Mouse (Mus musculus) stomach, postnatal 0 days (tissue): Measurements from ENCODE around the gene Ppil4. TPM values are rescaled to one million over a fixed set of nuclear protein-coding genes. Genes with fewer than 3 reads are reported as not detected.

ENCODE experiments used
- ATAC-seq: fragments of 200-750 bp; cut with Nextera tagmentation; 2 replicates; pipeline ENCODE4 v1.8.0; 2017; ENCODE audit not compliant: low FRiP score, low TSS enrichment
- DNase-seq: peaks from one replicate; pipeline ENCODE4 v3.0.0-alpha.2; 2016; ENCODE audit warnings: low spot score
- H3K27ac ChIP-seq: fragments of 300-500 bp; sonication (generic); replicated peaks from 2 replicates; pipeline ENCODE4 v1.5.1; 2014; ENCODE audit warnings: mild to moderate bottlenecking, control low read depth
- H3K27me3 ChIP-seq: fragments of 300-500 bp; sonication (generic); 2 replicates; pipeline ENCODE4 v1.6.1; 2014; ENCODE audit warnings: low read length; ENCODE audit not compliant: control insufficient read depth, insufficient read depth
- H3K36me3 ChIP-seq: fragments of 300-500 bp; sonication (generic); 2 replicates; pipeline ENCODE4 v1.6.1; 2014; ENCODE audit warnings: low read length, mixed read lengths; ENCODE audit not compliant: control insufficient read depth, insufficient read depth
- H3K4me1 ChIP-seq: fragments of 300-500 bp; sonication (generic); replicated peaks from 2 replicates; pipeline ENCODE4 v1.6.1; 2014; ENCODE audit warnings: antibody characterized with exemption; ENCODE audit not compliant: control insufficient read depth, insufficient read depth
- H3K4me2 ChIP-seq: fragments of 300-500 bp; sonication (generic); replicated peaks from 2 replicates; pipeline ENCODE4 v1.6.1; 2014; ENCODE audit warnings: low read depth, mild to moderate bottlenecking, control low read depth, moderate library complexity
- H3K4me3 ChIP-seq: fragments of 300-500 bp; sonication (generic); 2 replicates; pipeline ENCODE4 v1.5.1; 2014; ENCODE audit warnings: low read depth, low read length, control low read depth
- H3K9ac ChIP-seq: fragments of 300-500 bp; sonication (generic); 2 replicates; pipeline ENCODE4 v1.6.1; 2014; ENCODE audit warnings: mild to moderate bottlenecking, low read length, control low read depth, mixed read lengths
- H3K9me3 ChIP-seq: fragments of 300-500 bp; sonication (generic); 2 replicates; pipeline ENCODE4 v1.6.1; 2016; ENCODE audit warnings: low read length; ENCODE audit not compliant: control insufficient read depth
- CTCF ChIP-seq: IDR thresholded peaks from 2 replicates; pipeline ENCODE4 v1.5.1; 2016; ENCODE audit warnings: antibody characterized with exemption, low read depth, mild to moderate bottlenecking, moderate library complexity
- EP300 ChIP-seq: optimal IDR thresholded peaks from 2 replicates; pipeline ENCODE3; 2016; ENCODE audit warnings: antibody characterized with exemption
- WGBS: fragments of 180-500 bp; shearing (Covaris S2); extraction: QIAGEN DNeasy Blood & Tissue Kit; methylation state at CpG from one replicate; pipeline ENCODE4 v1.1.7; 2014; 5-methylcytosine and 5-hydroxymethylcytosine counted together
- polyA plus RNA-seq: library from polyadenylated mRNA; unstranded; fragments of >200 nt; fragmentation: Nextera tagmentation; extraction: Ambion mirVana; gene quantifications from 2 replicates; pipeline ENCODE4 v1.2.1, GENCODE M21; 2015

Gene Ppil4
- polyA plus RNA-seq, 1 experiment from 2014 or later, result 23.3 TPM

DNA sequence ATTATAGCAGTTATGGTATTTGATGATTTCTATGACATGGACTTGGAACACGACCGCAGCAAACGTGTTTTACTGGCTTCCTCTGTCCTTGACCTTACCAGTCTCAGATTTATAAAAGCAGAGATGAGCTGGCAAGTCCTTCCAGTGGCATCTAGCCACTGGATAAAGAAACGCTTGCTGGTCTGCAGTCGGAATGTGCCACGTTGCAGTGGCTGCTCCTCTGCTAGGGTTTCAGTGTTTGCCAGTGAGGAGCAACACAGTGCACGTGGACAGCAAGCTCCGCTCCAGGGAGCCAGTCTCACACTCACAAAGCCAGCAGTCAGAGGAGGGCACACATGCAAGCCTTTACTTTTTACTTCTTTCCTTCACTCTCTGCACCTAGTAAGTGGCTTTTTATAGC, 17.3 kb upstream of the Ppil4 start:
- WGBS, result 87% methylated on average over 8 of the region's 8 CpGs
- H3K36me3 ChIP-seq, result peaks cover 12% of the 10 kb centered on the region
- H3K27ac ChIP-seq, result no peak overlapping the region
- H3K9me3 ChIP-seq, result no peaks in the 10 kb centered on the region
- H3K4me1 ChIP-seq, result no peaks in the 10 kb centered on the region
- no peak for ATAC-seq
- no peak for TF ChIP-seq CTCF
- no peak for TF ChIP-seq EP300
- no peak overlapping the region for H3K9ac ChIP-seq
- H3K4me2 ChIP-seq, result no peak overlapping the region
- no peak overlapping the region for H3K4me3 ChIP-seq
- DNase-seq, result no peak
- H3K27me3 ChIP-seq, result no peaks in the 10 kb centered on the region

DNA sequence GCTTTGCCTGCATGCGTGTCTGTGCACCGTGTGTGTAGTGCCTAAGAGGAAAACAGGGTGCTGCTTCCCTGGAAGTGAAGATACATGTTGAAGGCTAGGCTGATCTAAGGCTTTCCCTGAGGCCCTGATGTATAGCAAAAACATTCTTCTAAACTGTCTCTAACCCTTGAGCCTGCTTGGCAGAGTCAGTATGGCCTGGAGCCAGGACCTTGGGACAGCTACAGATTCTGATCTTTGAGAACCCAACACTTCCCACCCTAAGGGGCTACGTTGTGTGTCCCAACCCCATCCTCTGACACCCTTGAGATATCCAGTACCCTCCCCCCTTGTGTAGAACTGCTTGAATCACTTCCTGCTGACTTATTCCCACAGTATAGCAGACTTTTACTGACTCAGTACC, 14.3 kb upstream of the Ppil4 start:
- Histone ChIP-seq H3K4me2 (no peak overlapping the region), H3K4me3 (no peak overlapping the region), H3K4me1 (no peaks in the 10 kb centered on the region), H3K27ac (no peak overlapping the region), H3K36me3 (peaks cover 5% of the 10 kb centered on the region), H3K9me3 (no peaks in the 10 kb centered on the region), H3K27me3 (no peaks in the 10 kb centered on the region), H3K9ac (no peak overlapping the region)
- WGBS, result 92% methylated on average over 3 of the region's 3 CpGs
- TF ChIP-seq EP300 (no peak), CTCF (no peak)
- DNase-seq (no peak), ATAC-seq (no peak)

DNA sequence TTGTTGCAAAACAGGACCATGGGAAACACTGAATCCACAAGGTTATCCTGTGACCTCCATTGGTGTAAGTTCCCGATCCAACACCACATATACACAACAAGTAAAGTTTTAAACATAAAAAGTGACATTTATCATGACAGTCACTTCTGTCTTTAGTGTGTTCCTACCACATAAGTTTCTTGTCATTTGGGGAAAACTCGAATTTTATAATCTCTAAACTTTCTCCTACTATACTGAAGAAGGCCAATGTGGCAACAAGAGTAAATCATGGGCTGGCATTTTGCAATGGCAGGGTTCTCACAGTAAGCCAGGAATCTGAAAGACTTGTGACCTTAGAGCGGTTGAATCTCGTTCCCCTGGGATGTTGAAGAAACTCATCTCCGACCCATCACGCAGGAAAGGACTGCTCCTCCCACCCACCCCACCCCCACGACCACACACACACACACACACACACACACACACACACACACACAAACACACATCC, 12.9 kb upstream of the Ppil4 start:
- H3K9ac ChIP-seq, result peak overlapping the region; percentile 93
- TF ChIP-seq EP300 (no peak), CTCF (no peak)

DNA sequence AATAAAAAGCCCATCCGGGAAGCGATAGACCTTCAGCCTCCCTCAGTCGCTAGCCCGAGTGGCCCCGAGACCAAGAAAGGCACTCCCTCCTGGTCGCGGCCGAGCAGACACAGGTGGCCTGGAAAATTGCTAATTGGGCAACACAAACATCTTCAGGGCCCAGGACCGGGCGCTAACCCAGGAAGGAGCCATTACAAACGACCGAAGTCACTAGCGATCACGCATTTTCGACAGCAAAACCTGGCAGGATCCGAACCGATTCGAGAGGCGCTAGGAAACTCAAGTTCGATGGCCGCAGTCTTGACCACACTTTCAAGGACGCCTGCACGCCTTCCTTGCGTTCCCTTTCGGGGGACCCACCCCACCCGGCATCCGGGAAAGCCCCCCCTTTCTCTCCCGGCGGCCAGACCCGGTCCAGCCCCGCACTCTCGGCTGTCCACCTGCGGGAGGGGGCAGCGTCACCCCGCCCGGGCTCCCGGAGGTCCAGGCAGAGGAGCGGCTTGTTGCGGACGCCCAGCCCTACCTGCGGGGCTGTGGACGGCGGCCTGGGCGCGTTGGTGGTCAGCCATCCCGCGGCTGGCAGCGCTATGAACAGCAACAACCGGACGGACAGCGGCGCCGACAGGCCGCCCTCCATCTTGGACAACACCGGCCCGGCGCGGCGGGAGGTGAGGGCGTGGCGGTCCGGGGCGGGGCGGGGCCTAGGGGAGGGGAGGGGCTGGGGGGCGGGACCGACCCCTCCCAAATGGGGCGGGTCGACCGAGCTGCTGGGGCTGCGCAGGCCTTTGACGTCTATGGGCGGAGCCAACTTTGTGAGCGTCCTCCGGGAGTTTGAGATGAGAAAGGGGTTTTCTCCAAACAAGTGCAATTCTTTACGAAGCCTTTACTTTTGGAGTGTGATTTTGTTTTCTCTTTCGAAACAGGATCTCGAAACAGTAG, 12.2 kb upstream of the Ppil4 start:
- H3K4me2 ChIP-seq, result peak overlapping the region; percentile 80
- H3K9me3 ChIP-seq, result no peaks in the 10 kb centered on the region
- WGBS, result under 1% methylated on average over 43 of the region's 77 CpGs
- H3K9ac ChIP-seq, result peak overlapping the region; percentile 93
- H3K4me3 ChIP-seq, result peak overlapping the region; percentile 99
- TF ChIP-seq CTCF (0 out of 2 replicates have a peak, but pooled peaks have one; percentile 16), EP300 (no peak)
- H3K4me1 ChIP-seq, result no peaks in the 10 kb centered on the region
- DNase-seq (peak; percentile 95), ATAC-seq (peak; percentile 95)
- H3K27ac ChIP-seq, result peak overlapping the region; percentile 76
- H3K36me3 ChIP-seq, result no peaks in the 10 kb centered on the region; the same call in 1 of the 2 replicates
- H3K27me3 ChIP-seq, result no peaks in the 10 kb centered on the region

More for the DNA sequence above, 12.9 kb upstream of the Ppil4 start:
- H3K9me3 ChIP-seq, result no peaks in the 10 kb centered on the region
- H3K4me1 ChIP-seq, result no peaks in the 10 kb centered on the region
- DNase-seq (no peak), ATAC-seq (peak; percentile 3; the same call in 1 of the 2 replicates)
- H3K36me3 ChIP-seq, result no peaks in the 10 kb centered on the region; the same call in 1 of the 2 replicates
- 15% methylated on average over 7 of the region's 7 CpGs for WGBS
- H3K27ac ChIP-seq, result no peak overlapping the region
- peak overlapping the region; percentile 80 for H3K4me2 ChIP-seq
- peak overlapping the region; percentile 99 for H3K4me3 ChIP-seq
- no peaks in the 10 kb centered on the region for H3K27me3 ChIP-seq

DNA sequence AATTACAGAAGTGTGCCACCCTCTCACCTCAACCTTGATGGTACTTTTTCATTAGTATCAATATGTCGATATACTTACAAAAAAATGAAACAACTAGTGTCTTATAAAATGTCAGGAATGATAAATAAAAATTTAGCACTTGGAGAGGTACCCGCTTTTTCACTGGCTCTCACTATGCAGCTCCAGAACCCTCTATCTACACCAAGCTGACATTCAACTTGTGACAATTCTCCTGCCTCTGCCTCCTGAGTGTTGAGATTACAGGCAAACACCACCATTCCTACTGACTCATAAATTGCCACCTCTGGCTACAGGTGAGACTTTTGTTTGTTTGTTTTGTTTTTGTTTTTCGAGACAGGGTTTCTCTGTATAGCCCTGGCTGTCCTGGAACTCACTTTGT, 11.5 kb upstream of the Ppil4 start:
- H3K4me1 ChIP-seq, result no peaks in the 10 kb centered on the region
- TF ChIP-seq EP300 (no peak), CTCF (no peak)
- DNase-seq (no peak), ATAC-seq (no peak)
- no peaks in the 10 kb centered on the region; the same call in 1 of the 2 replicates for H3K36me3 ChIP-seq
- peak overlapping the region; percentile 80 for H3K4me2 ChIP-seq
- peak overlapping the region; percentile 99 for H3K4me3 ChIP-seq
- H3K9ac ChIP-seq, result peak overlapping the region; percentile 52
- H3K9me3 ChIP-seq, result no peaks in the 10 kb centered on the region
- no peaks in the 10 kb centered on the region for H3K27me3 ChIP-seq
- H3K27ac ChIP-seq, result no peak overlapping the region; the same call in 1 of the 2 replicates
- 45% methylated on average over 3 of the region's 3 CpGs for WGBS

DNA sequence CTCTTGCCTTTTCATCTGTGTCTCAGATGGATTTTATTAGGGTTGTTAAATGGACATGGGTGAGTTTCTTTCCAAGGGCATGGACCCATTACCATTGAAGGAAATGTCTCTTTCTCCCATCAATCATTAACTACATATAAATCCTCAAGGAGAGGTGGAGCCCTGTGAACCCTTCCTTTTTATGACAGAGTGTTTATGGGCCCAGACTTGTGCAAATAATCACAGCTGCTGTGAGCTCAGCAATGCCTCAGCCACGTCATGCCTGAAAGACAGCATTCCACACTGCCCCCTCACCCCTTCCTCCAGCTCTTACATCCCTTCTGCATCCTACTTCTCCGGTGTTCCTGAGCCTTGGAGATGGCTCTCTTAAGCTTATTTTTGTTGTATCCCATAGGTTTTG, 5.4 kb upstream of the Ppil4 start:
- H3K9ac ChIP-seq, result no peak overlapping the region
- no peaks in the 10 kb centered on the region for H3K27me3 ChIP-seq
- no peaks in the 10 kb centered on the region for H3K36me3 ChIP-seq
- no peak overlapping the region for H3K4me3 ChIP-seq
- H3K4me1 ChIP-seq, result no peaks in the 10 kb centered on the region
- H3K27ac ChIP-seq, result no peak overlapping the region
- DNase-seq (no peak), ATAC-seq (peak; percentile 49; the same call in 1 of the 2 replicates)
- H3K9me3 ChIP-seq, result no peaks in the 10 kb centered on the region
- no peak overlapping the region for H3K4me2 ChIP-seq
- no peak for TF ChIP-seq EP300
- 25% methylated on average over 2 of the region's 2 CpGs for WGBS
